Mouse (Mus musculus): ENCODE data around the gene Cd9.
"Not testable (repeated sequence)": the region's sequence is repeated elsewhere in the genome, so short reads cannot be mapped to it uniquely, and the experiment has no call there.

Gene Cd9

DNA sequence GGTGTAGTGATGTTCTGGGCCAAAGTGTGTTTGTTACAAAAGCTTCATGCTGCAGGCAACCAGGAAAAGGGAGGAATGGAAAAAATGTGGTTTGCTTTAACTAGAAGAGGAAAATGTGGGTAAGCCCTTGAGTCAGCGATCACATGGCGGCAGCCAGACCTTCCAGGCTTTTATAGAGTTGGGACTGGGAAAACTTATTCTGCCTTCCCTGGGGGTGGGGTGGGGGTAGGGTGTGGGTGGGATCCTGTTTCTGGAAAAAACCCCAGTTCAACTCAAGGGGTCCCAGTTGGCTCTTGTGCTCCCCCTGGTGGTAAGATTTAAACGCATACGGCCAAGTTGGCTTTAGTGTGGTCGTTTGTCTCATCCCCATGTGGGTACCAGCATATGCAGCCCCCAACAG, 3.5 kb upstream of the Cd9 start:
- DNase-seq = no peak

DNA sequence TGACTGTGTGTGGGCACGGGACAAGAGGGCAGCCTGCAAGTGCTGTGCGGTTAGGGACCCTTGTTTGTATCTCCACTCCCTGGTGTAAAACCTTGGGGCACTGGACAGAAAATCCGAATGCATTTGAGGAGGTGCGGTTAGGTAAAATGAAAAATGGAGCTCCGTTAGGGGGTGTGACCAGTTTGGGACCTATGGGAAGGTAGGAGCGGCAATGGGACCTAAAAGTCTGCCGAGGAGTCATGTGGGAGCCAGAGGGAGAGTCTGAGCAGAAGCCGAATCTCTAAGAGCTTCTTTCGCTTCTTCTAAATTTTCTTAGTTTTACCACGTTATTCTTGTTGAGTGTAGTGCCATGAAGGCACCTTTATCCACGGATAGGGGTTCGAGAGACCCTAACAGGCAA, 1.8 kb upstream of the Cd9 start:
- DNase-seq = no peak

DNA sequence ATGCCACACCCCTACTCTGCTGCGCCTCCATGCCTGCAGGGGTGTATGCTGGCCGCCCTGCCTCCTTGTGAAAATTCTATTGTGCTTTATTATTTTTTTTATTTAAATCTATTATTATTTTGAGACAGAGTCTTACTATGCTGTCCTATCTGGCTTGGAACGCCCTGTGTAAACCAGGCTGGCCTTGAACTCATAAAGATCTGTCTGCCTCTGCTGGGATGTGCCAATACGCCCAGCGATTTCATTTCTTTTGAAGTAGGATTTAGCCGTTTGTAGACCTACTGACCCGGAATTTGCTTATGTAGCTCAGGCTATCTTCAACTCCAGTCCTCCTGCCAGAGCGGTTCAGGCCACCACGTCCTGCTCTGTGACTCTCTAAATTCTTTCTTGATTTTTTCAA, 770 bp upstream of the Cd9 start:
- DNase-seq = no peak

DNA sequence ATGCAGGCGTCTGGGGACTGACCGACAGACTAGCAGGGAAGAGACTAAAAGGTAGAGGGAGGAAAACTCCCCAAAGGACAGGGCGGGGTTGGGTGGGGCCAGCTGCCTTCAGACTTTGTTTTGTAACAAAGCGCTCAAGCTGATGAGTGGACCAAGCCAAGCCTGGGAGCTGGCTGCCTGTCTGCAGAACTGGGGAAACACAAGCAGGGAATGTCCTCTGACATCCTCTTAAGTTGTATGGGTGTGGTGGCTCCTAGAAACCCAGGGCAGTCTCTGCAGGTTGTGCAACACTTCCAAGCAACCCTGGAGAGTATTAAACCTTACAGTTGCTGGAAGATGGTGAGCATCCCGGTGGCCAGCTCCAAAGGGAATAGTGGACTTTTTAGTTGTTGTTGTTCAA, 1.4 kb downstream of the Cd9 start:
- DNase-seq = no peak

DNA sequence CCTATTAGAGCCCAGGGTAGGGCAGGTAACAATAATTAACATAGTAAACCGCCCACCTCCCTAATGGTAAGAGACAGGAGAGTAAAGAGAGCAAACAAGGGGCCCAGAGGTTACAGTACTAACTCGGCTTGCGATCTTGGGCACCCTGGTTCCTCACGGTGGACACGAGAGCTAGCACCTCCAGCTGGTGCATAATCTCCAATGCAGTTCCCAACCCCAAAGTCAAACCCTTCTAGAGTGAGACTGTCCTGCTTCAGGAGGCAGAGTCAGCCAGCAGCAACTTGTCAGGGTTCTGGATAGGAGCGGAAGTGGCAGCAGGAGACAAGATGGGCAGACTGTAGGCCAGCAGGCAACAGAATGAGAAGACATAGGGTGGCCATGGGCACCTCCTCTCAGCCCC, 1.9 kb downstream of the Cd9 start:
- DNase-seq = no peak

DNA sequence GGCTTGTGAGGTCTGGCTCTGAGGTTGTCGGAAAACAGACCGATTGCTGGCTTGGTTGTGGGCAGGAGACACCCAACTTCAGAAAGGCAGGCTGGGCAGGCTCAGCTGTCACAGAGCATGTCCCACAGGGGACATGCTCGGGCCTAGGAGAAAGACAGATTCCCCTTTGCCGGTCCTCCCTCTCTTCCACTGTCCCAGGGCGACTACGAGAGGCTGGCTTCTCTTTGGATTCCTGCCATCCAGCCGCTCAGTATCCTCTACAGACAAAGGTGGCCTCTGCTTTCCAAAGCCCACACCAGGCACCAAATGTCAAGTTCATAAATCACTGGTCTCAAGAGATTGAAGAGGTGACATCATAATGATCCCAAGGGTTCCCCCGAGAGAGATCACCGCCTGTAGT, 2.6 kb downstream of the Cd9 start:
- DNase-seq = no peak

DNA sequence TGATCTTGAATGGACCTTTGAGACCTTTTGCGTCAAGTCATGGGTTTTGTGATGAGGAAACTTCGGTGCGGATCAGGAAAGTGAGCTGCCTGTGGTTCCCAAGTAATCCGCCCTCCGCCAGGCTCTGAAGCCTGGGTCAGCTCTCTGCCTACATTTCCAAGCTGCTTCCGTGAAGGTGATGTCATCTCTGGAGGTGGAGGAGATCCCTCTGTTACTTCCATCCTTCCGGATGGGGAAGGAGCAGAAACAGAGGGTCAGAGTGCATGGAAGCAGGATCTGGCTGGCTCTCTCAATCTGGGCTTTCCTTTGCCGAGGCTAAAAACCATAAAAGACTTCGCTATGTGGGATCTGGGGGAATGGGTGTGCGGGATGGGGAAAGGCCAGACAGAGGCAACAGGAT, 3.2 kb downstream of the Cd9 start:
- no peak for DNase-seq

DNA sequence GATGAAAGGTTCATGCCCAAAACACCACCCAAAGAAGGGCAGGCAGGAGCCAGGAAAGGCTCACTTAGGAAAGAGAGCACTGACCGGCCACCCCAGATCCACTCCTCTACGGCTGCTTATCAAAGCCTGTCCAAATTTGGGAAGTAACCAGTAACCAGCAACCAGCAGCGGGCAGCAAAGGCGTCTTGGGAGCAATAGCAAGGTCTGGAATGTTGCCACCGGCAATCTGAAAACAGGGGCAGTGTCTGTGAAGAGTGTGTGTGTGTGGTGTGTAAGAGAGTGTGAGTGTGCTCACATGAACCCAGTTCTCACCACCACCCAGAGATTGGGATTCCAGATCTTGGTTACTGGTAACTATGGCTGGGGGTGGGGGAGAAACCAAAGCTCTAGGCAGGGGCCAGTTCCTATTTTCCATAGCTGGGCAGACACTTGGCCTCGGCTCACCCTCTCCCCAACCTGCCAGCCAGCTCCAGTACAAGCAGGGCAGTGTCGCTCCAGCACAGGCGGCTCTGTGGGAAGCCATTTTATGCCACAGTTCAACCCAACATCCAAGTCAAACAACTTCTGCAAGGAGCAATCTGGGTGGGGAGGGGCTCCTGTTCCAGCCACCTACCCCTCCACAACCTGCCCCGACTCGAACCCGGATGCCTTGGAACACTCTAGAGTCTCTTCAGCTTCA, 4.6 kb downstream of the Cd9 start:
- DNase-seq = no peak

DNA sequence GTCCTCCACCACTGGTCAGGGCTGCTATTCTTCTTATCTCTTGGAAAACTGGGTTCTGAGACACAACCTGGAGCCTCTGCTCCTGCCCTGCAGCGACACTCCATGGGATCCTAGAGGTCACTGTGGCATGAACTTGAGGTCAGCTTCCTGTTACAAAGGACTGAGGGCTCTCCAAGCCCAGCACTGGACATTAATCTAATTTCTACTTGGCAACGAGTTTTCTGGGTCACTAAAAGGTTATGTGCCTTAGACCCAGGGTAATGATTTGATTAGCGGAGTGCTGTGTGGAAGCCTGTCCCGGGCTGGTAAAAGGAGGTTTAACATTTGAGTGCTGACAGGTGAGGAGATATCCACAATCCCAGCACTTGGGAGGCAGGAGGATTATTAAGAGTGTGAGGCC, 9.0 kb downstream of the Cd9 start:
- no peak for DNase-seq

DNA sequence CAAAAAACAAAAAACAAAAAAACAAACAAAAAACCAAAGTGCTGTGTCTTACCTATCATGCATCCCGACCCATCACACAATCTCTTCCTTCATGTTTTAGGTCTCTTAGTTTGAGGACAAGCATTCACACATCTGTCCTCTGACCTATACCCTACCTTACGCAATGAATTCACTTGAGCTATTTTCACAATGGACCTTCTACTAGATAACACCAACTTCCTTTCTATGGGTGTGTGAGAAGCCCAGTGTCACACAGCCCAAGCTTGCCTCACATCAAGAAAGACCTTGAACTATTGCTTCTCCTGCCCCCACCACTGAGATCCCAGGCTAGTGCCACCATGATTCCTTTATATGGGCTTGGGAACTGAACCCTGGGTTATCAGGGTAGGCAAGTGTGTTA, 9.9 kb downstream of the Cd9 start:
- DNase-seq = no peak

DNA sequence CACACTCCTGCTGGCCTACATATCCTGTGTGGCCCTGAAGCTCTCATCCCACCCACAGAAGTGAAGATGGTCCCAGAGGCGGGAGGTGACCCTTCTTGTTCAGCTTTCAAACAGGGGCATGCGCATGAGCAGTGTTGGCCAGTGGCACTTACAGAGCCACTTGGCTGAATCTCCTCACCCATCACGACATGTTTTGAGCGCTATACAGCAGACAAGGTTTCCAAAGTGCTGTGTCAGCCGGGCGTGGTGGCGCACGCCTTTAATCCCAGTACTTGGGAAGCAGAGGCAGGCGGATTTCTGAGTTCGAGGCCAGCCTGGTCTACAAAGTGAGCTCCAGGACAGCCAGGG, 10.3 kb downstream of the Cd9 start:
- not testable (repeated sequence) for DNase-seq

DNA sequence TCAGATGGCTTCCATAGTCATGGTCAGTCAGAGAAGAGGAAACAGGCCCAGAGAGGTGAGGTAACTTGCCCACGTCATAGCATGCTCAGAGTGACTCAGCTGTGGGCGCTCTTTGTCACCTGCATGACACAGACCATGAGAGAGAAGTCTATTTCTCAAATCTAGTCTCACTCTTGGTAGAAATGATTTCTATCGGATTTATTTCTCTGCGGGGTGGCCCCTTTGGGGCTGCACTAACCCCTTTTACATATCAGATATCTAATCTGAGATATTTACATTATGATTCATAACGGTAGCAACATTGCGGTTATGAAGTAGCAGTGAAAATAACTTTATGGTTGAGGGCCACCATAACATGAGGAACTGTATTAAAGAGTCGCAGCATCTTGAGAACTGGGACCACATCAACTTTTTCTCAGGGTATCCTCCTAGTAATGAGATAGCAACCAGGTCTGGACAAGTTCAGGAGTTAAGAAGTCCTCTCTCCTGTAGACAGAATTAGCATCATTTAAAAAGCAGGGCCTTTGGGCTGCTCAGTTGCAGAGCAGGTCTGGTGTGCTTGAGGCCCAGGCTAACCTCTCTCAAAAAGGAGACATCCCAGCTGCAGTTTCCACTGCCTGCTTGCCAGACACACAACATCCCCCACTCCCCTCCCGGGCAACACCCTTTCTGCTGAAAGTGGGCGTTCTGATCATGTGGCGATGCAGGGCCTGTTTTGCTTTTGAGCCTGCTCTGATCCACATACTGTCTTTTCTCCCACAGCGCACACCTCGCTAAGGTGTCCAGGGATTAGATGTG, 10.9 kb downstream of the Cd9 start:
- DNase-seq = no peak

DNA sequence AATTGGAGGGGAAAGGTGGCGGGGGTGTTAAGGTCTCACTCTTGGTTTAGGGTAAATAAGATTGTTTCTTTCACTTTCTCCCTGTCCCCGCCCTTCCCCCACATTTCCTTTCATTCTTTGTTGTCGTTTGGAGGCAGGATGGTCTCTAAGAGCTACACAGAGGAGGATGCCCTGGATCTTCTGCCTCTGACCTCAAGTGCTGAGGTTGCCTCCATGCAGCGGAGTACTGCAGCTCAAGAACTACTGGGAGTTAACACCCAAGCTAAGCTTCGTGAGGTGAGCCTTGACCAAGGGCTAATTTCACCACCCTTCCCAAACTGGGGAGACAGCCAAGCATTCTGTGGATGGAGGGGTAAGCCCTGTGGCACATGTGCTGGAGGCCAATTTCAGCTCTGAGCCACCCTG, 12.2 kb downstream of the Cd9 start:
- no peak for DNase-seq

DNA sequence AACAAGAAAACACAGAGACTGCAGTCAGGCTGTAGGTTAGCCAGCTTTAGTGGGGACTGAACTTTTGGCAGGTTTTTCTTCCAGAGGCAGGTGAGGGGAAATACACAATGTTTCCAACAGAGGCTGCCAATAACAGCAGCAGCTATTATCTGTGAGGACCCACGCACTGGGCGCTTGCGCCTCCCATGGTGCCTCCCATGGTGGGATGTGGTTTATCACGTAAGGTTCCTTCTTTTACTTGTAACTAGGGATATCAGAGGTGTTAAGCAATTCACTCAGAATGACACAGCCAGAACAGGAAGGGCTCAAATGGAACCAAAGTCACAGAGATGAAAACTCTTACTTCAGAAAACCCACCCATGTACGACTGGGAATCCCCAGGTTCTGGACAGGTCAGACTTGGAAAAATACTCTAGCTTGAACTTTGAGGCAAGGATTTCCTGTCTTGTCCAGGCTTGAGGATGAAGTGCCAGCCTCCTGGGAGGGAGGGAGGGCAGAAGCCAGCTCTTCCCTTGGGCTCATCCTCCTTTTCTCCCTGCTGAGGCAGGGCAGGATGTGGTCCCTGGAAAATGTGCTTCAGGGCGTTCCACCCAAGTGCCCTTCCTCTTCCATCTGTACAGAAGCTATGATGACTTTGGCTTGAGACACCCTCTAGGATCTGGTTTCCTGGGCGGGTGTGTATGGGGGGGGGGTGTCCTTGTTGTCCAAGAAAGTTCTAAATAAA, 12.8 kb downstream of the Cd9 start:
- peak; percentile 68 for DNase-seq

DNA sequence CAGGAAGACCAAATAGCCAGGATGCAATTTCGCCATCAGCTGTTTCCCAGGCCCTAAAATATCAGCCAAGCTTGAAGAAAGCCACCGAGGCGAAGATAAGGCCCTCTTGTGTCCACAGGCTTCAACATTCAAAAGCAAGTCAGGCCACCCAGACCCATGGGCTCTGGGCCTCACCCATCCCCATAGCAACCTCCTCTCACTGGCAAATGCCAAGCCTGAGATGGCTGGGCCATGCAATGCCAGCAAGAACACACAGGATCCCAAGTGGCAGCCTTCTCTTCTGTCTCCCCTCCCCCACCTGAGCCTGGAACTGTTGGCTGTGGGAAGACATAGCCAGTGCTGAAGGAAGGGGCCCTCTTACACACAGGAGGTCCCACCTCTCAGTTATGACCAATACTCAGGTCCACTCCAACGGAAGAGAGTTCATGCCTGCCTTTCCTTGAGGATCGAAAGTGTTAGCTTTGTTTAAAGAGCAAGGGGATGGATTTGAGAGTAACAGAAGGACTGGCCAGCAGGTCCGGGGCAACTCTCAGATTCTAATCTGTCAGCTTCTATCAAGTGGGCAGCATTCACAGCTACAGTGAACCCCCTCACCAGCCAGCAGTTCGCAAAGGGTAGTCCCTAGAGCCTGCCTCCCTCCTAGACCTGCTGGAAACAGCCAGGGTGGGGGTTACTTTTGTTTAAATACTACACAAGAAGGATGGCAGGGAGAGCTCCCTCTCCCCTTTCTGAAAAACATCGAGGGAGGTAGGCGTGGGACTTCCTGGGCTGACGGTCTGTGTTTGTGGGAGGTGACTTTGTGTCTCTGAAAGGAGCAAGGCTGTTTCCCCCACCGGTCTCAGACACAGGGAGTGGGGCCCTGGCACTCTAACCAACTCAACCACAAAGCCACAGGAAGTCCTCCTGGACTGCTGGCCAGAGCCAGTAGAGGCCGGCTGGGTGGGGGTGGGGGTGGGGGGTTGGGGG, 13.9 kb downstream of the Cd9 start:
- no peak for DNase-seq

DNA sequence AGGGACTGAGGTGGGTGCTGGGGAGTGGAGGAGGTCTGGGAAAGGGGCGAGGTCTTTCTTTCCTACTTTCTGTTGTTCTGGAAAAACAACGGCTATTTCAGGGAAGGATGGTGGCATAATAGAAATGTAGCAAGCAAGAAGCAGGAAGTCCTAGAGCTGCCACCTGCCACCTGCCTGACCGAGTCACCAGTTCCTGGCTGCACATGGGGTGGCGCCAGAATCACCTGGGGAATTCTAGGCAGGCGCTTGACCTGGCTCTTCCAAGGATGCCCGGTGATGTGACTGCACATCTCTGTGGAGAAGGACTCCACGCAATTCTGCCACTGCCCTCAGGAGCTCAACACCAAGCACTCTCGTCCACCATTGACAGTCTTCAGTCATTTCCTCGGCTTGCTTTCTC, 15.2 kb downstream of the Cd9 start:
- DNase-seq = no peak

DNA sequence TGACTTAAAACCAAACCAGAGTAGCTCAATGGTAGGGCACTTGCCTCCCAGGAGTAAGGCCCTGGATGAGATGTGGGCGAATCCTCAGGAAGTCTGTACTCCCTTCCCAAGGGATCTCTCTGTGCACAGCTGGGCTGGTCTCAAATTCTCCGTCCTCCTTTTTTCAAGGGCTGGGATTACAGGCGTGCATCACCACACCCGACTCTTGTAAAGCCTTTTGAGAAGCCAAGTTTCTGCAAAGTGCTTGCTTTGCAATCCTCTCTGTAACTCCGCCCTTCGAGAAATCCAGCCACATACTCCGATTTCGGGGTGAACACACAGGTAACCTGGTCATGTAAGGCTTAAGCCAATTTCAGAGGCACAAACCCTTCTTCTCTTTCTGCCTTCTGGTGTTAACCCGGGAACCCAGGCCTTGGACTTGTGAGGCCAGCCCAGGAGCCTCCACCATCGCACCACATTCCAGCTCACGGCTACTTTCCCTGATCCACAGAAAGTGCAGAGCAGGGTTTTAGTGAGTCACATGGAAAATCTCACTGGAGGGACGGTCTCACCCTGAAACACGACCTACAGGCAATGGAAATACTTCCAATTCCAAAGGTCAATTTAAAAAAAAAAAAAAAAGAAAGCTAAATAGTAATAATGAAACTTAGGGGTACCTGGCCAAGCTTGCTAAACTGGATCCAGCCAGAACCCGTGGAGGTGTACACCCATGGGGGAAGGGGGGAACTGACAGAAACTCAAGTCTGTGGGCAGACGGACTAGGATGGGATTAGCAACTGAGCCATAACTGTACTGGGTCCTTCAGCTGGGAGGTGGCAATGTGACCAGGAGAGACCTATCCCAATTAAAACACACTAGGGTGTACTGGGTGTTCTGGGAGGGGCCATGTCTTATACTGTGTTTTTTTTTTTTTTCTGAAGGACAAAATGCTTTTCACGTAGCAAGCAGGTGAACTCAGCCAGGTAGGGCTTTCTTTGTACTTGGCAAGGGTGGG, 16.2 kb downstream of the Cd9 start:
- DNase-seq = no peak

DNA sequence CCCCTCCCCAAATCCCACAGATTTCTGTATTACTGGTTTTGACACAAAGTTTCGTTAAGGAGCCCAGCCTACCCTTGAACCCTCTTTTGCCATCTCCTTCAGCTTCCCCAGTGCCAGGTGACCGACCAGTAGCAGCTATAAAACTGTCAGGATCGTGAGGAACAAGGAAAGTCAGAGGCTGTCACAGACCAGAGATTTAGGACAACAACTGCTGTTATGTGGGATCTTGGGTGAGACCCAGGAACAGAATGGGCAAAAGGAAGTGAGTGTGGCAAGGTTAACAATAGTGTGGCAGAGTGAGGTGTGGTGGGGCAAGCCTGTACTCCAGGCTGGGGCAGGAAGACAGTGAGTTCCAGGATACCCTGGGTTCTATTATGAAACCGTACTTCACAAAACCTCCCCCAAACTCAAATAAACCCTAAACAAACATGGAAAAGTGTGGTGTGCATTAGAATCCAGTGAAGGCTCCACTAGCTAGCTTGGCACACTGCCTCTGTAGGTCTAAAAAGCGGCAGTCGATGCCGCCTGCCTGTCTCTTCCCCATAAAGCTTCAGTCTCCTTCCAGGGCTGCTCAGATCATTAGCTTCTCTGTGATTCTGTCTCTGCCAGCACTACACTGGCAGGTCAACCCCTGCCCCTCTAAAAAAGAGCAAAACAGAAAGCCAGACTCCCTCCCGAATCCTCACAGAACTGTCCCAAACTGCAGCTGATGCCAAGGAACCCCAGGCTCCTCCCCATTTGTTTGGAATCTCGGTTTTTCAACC, 17.6 kb downstream of the Cd9 start:
- DNase-seq = no peak

DNA sequence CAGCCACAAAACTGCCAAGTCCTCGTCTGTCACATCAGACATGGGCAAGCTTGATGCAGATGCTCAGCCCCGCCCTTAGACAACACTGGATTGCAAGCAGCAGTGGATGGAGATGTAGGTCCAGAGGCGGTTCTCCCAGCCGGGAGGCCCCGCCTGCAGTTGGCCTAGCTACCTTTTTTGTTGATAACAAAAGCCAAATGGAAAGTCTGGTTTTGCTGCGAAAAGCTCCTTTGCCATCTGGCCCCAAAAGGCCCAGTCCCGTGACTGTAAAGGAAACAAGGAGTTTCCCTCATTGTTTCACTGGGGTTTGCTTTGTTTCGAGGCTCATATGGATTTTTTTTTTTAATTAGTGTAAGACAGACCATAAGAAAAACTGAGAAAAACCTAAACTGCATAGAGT, 18.5 kb downstream of the Cd9 start:
- no peak for DNase-seq

DNA sequence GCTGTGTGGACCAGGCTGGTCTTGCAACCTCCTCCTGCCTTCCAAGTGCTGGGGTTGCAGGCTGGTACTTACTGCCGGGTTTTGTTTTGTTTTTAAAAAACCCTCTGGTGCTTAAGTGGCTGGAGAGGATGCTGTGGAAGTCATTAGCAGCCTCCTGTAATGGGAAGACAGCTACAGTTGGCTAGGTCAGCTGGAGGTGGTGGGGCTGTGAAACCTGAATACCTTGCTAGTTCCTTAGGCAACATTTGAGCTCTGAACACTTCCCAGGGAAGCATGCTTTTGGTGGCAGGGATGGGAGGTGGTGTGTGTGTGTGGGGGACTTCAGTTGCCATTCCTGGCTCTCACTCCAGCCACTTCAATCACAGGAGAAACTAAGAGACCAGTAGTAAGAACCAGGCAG, 19.4 kb downstream of the Cd9 start:
- DNase-seq = no peak

DNA sequence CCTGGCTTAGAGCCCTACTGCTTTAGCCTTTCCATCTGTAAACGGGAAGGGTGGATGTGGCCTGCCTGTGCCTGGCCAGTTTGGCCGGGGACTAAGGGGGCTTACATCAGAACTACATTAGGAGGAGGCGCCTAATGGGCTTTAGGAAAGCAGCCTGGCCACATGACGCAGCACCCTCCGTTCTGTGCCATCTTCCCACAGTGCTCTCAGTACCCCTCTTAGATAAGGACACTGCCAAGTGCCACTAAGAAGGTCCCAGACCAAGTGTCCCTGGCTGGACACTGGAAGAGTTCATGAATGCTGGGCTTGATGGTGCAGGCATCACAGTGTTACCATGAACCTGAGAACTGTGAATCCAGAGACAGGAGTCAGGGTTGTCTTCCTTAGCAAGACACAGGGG, 20.7 kb downstream of the Cd9 start:
- DNase-seq = no peak

Measured in kidney, postnatal 14 days (tissue).